Mouse (Mus musculus): ENCODE data around the gene Cnot1.

The Cnot1 gene

DNA sequence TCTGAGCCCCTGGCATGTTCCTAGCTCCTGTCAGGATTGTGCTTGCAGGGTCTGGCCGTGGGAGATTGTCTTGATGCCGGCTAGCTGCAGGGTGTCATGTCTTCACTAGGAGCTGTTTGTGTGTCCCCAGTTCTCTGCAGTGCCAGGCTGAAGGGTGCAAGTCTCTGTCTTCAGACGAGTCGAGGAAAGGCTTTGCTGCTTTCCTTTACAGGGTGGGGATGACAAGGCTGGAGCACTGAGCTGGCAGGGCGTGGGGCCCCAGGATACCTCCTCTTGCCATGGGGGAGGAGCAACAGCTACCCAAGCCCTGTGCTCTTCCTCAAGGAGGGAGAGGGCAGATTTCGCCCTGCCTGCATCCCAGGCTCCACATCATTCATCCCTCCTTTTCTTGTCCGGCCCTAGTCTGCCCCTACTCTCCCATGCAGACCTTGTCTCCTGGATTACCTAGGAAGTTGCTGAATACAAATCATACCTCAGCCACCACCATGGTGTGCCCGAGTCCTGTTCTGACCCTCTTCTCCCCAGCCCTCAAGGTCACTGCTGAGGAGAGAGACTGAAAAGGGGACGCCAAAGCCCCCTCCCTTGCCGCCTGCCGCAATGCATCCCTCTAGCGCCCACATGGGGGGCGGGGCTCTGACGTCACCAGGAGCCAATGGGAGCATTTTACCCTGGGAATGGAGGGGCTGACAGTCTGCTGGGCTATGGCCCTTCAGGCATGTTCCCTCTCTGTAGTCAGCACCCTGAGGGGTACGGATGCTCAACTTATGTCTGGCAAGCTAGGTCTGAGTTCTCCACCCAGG is 103.6 kb downstream of the Cnot1 start:
- in situ Hi-C loops (cut with MboI; ENCODE audit: low pct_unique_long_range_greater_than_20kb in 1 of 2, low sequenced_read_pairs in 2 of 2, unreplicated experiment in 1 of 2), result no loop called here

DNA sequence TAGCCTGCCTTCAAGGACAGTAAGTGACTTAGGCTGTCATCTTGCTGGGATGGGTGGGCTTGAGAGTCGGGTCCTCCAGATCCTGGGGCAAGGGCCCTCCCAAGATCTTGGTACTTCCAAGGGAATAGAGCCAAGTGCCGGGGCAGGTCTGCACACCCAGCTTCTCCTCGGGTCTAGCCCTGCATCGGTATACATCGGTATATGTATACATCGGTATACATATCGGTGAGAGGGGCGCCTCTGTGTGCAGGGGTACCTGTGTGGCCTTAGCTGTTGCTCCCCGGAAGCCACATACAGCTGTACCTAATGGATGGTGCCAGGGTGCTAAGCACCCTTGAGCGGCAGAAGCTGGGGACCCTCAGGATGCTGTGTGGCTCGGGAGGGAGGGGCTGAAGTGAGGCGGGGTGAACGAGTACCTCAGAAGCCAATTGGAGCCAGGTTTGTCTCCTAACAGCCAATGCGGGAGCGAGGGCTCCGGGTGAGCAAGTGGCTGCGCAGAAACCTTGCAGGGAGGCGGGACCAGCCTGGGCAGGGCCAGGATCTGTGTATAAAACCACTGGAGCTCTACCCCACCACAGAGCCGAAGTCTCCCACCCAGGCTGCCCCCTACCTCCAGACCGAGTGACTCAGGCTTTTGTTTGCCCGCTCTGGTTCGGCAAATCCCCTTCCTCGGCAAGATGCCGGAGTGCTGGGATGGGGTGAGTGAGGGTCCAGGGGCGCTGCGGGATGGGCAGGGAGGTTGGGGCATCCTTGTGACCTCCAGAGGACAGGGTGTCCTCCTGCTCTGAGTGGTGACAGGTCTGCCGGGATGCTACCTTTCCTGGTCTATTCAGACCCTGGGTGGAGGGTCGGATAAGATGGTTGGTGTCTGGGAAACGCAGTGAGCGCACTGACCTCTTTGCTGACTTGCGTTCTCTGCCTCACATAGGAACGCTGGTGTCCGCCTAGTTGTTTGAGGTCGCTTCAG is 104.5 kb downstream of the Cnot1 start:
- in situ Hi-C loops (cut with MboI; ENCODE audit: low pct_unique_long_range_greater_than_20kb in 1 of 2, low sequenced_read_pairs in 2 of 2, unreplicated experiment in 1 of 2), result no loop called here

DNA sequence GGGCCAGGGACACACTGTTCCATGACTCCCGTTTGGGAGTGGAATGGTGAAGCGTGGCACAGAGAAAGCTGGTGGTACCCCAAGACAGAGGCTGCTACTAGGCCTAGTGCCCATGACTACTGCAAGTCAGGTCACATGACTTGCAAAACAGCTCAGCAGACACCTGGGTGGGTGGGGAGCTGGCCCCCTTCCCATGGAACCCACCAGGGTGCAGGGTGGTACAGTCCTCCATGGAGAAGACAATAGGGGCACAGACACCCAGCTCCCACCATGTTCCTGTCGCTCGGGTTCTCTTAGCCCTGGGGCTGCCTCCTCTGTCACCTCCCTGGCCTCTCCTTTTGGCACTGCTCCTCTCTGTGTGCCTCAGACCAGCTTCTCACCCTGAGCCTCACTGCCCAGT is 105.5 kb downstream of the Cnot1 start:
- in situ Hi-C loops (cut with MboI; ENCODE audit: low pct_unique_long_range_greater_than_20kb in 1 of 2, low sequenced_read_pairs in 2 of 2, unreplicated experiment in 1 of 2), result no loop called here

DNA sequence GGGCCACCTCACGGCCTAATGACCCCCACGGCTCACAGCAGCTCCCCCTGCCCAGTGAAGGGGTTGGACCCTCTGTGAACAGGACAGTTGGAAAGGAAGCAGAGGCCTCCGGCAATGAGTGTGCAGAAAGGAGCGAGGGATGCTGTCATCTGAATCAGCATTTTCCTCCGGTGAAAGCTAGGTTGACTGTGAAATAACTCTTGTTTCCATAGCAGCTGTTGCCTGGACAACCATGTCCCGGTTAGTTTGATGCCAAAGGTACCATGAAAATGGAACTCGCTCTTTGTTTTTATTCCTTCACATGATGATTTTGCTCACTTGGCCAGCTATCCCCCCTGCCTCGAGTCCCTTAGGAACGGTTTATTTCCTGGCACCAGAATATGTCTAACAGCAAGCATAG is 107.0 kb downstream of the Cnot1 start:
- in situ Hi-C loops (cut with MboI; ENCODE audit: low pct_unique_long_range_greater_than_20kb in 1 of 2, low sequenced_read_pairs in 2 of 2, unreplicated experiment in 1 of 2), result no loop called here

DNA sequence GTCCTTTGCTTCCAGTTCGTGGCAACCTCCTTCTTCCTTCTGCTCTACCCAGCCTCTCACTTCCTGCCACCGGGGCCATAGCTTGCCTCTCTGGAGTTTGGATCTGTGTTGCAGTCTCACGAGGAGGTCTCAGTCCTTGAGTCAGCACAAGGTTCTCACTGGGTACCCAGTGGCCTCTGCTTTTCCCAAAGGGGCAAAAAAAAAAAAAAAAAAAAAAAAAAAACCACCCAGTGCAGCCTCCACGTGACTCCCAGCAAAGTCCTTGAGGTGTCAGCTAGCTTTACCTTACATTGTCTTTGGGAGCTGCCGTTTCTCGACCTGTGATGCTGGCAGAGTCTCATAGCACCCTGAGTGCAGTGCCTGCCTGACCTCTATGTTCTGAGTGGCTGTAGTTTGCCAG is 109.1 kb downstream of the Cnot1 start:
- in situ Hi-C loops (cut with MboI; ENCODE audit: low pct_unique_long_range_greater_than_20kb in 1 of 2, low sequenced_read_pairs in 2 of 2, unreplicated experiment in 1 of 2), result loop anchor here (5.0 kb wide), 1 partner anchor 96 kb away; no protein-coding TSS in a partner anchor

DNA sequence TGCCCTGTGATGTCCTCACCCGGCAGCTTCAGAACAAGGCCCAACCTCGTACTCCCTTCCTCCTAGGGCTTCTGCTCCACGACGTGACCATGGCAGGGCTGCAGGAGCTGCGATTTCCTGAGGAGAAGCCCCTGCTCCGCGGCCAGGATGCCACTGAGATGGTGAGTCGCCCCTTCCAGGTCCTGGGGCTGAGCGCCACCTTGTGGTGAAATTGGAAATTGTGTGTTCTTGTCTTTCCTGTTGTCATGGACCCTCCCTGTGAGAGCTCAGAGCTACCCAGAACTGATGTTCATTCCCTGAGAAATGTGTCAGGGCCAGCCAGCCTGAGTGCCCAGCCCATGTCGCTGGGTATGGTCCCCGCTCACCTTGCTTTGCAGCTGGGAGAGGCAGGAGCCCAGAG is 110.1 kb downstream of the Cnot1 start:
- in situ Hi-C loops (cut with MboI; ENCODE audit: low pct_unique_long_range_greater_than_20kb in 1 of 2, low sequenced_read_pairs in 2 of 2, unreplicated experiment in 1 of 2), result loop anchor here (5.0 kb wide), 1 partner anchor 95 kb away; no protein-coding TSS in a partner anchor

DNA sequence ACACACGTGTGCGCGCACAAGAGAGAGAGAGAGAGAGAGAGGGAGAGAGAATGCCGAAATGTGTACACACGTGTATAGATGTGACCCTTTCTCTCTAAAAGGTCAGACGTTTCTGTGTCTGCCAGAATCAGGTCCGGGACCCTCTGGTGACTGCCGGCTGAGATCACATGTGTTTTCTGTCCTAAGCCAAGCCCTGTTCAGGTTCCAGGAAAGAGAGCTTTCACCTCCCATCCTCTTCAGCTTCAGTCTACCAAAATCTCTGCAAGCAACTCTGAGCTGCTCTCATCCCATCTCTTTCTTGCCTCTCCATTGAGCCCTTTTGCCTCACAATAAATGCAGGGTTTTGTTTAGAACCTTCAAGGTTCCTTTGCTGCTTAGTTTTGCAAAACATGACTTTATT is 110.6 kb downstream of the Cnot1 start:
- in situ Hi-C loops (cut with MboI; ENCODE audit: low pct_unique_long_range_greater_than_20kb in 1 of 2, low sequenced_read_pairs in 2 of 2, unreplicated experiment in 1 of 2), result loop anchor here (5.0 kb wide), 1 partner anchor 94 kb away; no protein-coding TSS in a partner anchor

DNA sequence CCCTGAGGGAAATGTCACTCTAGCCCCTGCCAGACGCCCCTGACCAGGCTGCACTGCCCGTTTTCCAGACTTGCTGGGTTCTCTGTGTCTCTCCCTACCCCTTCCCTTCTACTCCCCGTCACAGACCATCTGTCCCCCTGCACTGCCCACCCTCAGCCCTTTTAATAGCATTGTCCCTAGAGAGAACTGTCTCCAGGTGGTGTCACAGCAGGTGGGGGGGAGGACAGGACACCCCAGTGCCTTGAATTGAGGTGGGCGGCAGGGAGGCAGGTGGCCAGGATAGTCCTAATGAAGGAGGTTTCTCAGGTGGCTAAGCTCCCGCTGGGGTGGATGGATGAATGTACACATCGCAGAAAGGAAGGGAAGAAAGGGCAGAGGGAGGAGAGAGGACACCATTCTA is 112.6 kb downstream of the Cnot1 start:
- in situ Hi-C loops (cut with MboI; ENCODE audit: low pct_unique_long_range_greater_than_20kb in 1 of 2, low sequenced_read_pairs in 2 of 2, unreplicated experiment in 1 of 2), result loop anchor here (5.0 kb wide), 1 partner anchor 92 kb away; no protein-coding TSS in a partner anchor

DNA sequence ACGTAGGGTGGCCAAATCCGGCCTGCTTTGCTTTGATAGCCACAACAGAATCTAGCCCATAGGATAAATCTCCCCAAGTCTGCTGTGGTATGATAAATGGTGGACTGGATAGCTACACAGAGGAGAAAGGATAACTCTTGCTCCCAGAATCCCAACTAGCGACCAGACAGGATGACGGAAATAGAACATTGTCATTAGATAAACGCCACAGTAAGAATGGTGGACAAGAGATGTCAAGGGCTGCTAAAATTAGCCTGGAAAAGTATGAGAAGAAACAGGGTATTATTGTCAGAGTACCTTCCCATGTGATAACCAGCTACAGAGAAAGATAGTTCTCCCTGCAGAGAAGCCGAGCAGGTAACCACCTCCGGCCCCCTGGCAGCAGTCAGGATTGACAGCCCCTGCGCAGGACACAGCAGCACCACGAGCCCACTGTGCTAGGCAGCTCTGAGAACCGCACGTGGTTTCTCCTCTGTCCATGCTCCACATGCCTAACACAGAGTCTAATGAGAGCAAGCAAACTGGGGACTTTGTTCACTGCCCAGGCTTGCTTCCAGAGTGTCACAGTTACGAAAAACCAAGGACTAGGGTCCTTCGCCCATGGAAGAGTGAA is 116.2 kb downstream of the Cnot1 start:
- in situ Hi-C loops (cut with MboI; ENCODE audit: low pct_unique_long_range_greater_than_20kb in 1 of 2, low sequenced_read_pairs in 2 of 2, unreplicated experiment in 1 of 2), result no loop called here

DNA sequence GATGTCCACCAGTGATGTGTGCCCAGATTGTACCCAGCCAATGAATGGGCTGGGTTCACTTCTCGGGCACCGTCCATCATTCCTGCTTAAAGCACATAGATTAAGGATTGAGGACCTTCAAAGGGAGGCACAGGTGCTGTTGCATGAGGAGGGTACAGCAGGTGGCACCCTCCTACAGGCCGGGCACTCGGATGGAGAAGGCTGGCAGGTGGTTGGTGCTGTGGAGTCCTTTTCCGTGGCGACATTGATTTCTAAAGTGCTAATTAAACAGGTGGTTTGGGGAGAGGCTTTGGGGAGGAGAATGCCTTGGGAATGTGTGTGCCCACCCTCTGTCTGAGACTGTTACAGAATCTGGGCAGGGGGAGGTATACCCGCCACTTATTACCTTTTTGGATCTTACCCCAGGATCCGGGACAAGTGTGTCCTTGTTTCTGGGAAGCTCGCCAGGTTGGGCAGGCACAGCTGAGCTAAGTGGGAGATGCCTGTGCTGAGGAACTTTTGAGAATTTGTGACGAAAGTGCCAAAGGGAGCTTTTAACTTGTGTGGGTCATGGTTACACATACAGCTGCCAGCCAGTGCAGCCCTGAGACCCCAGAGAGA is 119.1 kb downstream of the Cnot1 start:
- in situ Hi-C loops (cut with MboI; ENCODE audit: low pct_unique_long_range_greater_than_20kb in 1 of 2, low sequenced_read_pairs in 2 of 2, unreplicated experiment in 1 of 2), result no loop called here

DNA sequence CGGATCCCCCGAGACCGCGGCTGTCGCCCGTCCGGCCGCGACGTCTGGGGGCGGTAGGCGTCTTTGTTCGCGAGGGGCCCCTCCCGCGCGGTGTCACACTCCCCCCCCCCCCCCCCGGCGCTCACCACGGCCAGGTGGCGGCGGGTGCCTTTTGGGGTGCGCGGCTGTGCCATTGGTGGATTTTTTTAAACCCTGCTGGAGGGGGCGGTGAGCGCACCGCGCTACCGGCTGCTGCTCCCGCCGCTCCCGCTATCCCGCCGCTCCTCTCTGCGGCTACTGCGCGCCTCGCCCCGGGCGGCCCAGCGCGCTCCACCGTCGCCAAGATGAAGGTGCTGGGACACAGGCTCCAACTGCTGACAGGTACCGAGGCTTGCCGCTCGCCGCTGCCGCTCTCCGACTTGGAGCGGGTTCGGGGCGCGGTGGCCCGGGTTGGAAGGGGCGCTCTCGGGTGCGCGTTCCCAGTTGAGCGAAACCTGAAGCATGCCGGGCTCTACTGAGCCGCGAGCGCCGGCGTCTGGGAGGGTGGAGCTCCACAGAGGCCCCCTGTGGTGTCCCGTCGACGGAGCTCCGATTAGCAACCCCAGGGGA is 129.1 kb downstream of the Cnot1 start:
- in situ Hi-C loops (cut with MboI; ENCODE audit: low pct_unique_long_range_greater_than_20kb in 1 of 2, low sequenced_read_pairs in 2 of 2, unreplicated experiment in 1 of 2), result no loop called here

DNA sequence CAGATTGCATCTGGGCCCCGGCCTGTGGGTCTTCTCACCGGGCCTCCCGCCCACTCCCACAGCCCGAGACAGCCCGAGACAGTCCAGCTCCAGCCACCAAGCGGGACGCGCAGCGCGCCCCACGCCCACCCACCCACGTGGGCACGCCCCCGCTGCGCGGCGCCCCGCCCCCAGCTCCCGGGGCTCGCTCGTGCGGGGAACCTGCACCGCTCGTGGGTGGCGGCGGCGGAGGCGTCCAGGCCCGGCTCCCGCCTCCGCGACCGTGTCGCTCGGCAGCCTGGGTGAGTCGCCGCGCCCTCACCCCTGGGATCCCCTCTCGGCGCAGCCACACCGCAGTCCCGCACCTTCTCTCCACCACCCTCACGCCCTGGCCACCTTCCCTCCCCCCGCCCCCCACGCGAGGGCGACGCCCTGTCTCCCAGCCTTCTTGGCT is 129.7 kb downstream of the Cnot1 start:
- in situ Hi-C loops (cut with MboI; ENCODE audit: low pct_unique_long_range_greater_than_20kb in 1 of 2, low sequenced_read_pairs in 2 of 2, unreplicated experiment in 1 of 2), result no loop called here

DNA sequence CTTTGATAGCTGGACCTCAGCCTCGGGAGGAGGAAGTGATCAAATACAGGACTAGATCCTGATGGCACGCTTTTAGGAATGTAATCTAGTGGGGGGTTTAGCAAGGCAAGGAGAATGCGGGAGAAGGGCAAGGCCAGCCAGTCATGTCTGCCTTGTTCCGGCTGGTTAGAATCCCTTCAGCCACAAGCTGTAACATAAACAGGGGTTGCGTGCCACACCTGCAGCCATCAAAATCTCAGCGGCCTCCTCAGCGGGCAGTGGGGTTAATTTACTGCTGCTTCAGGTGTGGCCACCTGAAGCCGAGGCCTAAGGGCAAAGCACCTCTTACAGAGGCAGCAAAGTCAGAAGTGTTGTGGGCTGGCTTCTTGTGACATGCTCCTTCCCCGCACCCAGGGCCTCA is 130.6 kb downstream of the Cnot1 start, which contains the start of gene Ndrg4:
Gene Ndrg4, plus strand, starts transcription at position 350 of the 400 bp plus-strand sequence.
- in situ Hi-C loops (cut with MboI; ENCODE audit: low pct_unique_long_range_greater_than_20kb in 1 of 2, low sequenced_read_pairs in 2 of 2, unreplicated experiment in 1 of 2), result no loop called here

DNA sequence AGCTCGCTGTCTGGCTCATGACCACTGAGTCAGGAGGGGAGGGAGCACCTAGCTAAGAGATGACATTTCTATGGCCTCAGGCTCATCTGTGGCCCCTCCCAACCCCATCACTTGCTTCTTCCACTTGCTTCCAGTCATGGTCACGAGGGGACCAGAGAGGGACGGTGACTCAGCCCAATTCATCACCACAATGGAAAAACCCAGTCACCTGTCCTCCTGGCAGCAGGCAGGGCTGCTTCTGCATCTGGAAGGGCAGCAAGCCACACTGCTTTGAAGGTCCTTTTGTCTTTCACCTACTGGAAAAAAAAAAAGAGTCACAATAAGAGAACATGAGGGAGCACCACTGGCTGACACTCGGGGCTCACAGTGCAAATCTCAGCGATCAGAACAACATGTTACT is 134.5 kb downstream of the Cnot1 start:
- in situ Hi-C loops (cut with MboI; ENCODE audit: low pct_unique_long_range_greater_than_20kb in 1 of 2, low sequenced_read_pairs in 2 of 2, unreplicated experiment in 1 of 2), result no loop called here

DNA sequence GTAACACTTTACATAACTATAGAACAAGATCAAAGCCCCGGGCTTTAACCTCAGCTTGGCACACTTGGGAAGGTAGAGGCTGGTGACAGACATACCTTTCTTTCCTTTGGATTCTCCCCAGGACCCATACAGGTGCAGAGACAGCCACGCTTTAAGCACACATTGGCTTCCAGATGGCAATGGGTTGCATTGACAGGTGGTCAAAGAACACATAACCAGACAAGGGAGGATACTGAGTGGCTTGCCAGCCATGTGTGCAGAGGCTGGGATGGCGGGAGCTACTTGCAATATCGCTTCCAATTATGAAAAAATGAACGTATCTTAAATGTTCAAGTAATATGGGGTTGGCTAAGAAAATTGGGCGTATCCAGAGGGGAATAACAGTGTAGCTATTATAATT is 135.4 kb downstream of the Cnot1 start:
- in situ Hi-C loops (cut with MboI; ENCODE audit: low pct_unique_long_range_greater_than_20kb in 1 of 2, low sequenced_read_pairs in 2 of 2, unreplicated experiment in 1 of 2), result no loop called here

DNA sequence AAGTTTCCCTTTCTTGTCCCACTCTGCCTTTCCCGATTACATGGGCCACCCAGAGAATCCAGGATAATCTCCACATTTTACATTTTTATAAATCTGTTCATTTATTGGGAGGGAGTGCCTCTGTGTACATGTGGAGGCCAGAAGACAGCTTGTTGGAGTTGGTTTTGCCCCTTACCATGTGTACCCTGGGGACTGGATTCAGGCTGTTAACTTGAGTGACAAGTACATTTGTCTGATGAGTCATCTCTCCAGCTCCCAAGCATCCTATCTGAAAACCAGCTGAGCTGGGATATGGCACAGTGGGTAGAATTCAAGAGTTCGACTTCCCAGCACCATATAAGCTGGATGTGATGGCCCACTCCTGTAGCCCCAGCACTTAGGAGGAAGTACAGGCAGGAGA is 137.3 kb downstream of the Cnot1 start:
- in situ Hi-C loops (cut with MboI; ENCODE audit: low pct_unique_long_range_greater_than_20kb in 1 of 2, low sequenced_read_pairs in 2 of 2, unreplicated experiment in 1 of 2), result no loop called here
